Mouse (Mus musculus) c-Kit-positive CD71-negative TER-119-negative erythroid progenitor cells, embryonic 14.5 days (primary cell): ENCODE data around the gene Slc6a11.

Experiments
- DNase-seq: peaks from one replicate; pipeline ENCODE4 v3.0.0-alpha.2; 2013; ENCODE audit warnings: low read depth

Slc6a11 gene

GRCm38 (mm10) chr6:114182366-114183179, 51.5 kb downstream of the Slc6a11 start:
- no peak for DNase-seq

GRCm38 (mm10) chr6:114187121-114187520, 56.1 kb downstream of the Slc6a11 start:
- no peak for DNase-seq

- DNase-seq = no peak
Measured at GRCm38 (mm10) chr6:114188869-114189268, 57.8 kb downstream of the Slc6a11 start.

- no peak for DNase-seq
Measured at GRCm38 (mm10) chr6:114195998-114196397, 65.0 kb downstream of the Slc6a11 start.

- no peak for DNase-seq
Measured at GRCm38 (mm10) chr6:114199200-114199845, 68.3 kb downstream of the Slc6a11 start.

GRCm38 (mm10) chr6:114204557-114204956, 73.5 kb downstream of the Slc6a11 start:
- DNase-seq = no peak

- DNase-seq = no peak
Measured at GRCm38 (mm10) chr6:114208296-114208695, 77.3 kb downstream of the Slc6a11 start.

GRCm38 (mm10) chr6:114214393-114214792, 83.4 kb downstream of the Slc6a11 start:
- DNase-seq = no peak

GRCm38 (mm10) chr6:114216741-114217414, 85.8 kb downstream of the Slc6a11 start:
- no peak for DNase-seq

- DNase-seq = no peak
Measured at GRCm38 (mm10) chr6:114224399-114224798, 93.4 kb downstream of the Slc6a11 start.

GRCm38 (mm10) chr6:114227378-114227777, 96.3 kb downstream of the Slc6a11 start:
- DNase-seq = no peak

- no peak for DNase-seq
Measured at GRCm38 (mm10) chr6:114228196-114228595, 97.2 kb downstream of the Slc6a11 start.

GRCm38 (mm10) chr6:114238892-114239644, 108.0 kb downstream of the Slc6a11 start:
- DNase-seq = no peak

- no peak for DNase-seq
Measured at GRCm38 (mm10) chr6:114245665-114246064, 114.6 kb downstream of the Slc6a11 start.

- DNase-seq = peak; percentile 25
Measured at GRCm38 (mm10) chr6:114250311-114250710, 119.3 kb downstream of the Slc6a11 start.

- DNase-seq = no peak
Measured at GRCm38 (mm10) chr6:114254927-114255326, 123.9 kb downstream of the Slc6a11 start.

GRCm38 (mm10) chr6:114257762-114258361, 126.8 kb downstream of the Slc6a11 start:
- no peak for DNase-seq

GRCm38 (mm10) chr6:114258661-114259193, 127.7 kb downstream of the Slc6a11 start:
- DNase-seq = no peak

GRCm38 (mm10) chr6:114261609-114262008, 130.6 kb downstream of the Slc6a11 start:
- DNase-seq = no peak

GRCm38 (mm10) chr6:114264010-114264409, 133.0 kb downstream of the Slc6a11 start:
- no peak for DNase-seq

- no peak for DNase-seq
Measured at GRCm38 (mm10) chr6:114264426-114264825, 133.4 kb downstream of the Slc6a11 start.
